Mouse (Mus musculus) G1E (cell line): Measurements from ENCODE around the gene Cnot2. TPM values are rescaled to one million over a fixed set of nuclear protein-coding genes. Genes with fewer than 3 reads are reported as not detected.

ENCODE experiments used
- ATAC-seq: 2 replicates; pipeline ENCODE4 v1.8.0; 2016; ENCODE audit warnings: mild to moderate bottlenecking; ENCODE audit not compliant: insufficient number of reproducible peaks, poor library complexity, low FRiP score, severe bottlenecking; ENCODE audit errors: extremely low read depth
- DNase-seq: peaks from one replicate; pipeline ENCODE4 v3.0.0; 2012; ENCODE audit warnings: low spot score
- H3K27me3 ChIP-seq: 2 replicates; pipeline ENCODE4 v1.6.1; 2012; ENCODE audit warnings: mild to moderate bottlenecking, low read length, inconsistent platforms; ENCODE audit not compliant: insufficient read depth
- H3K36me3 ChIP-seq: replicated peaks from 2 replicates; pipeline ENCODE3; 2012; ENCODE audit warnings: mild to moderate bottlenecking, inconsistent platforms
- H3K4me1 ChIP-seq: 2 replicates; pipeline ENCODE4 v1.6.1; 2012; ENCODE audit warnings: low read depth, low read length, inconsistent platforms, mixed read lengths; ENCODE audit not compliant: insufficient read depth
- H3K4me3 ChIP-seq: 2 replicates; pipeline ENCODE4 v1.5.1; 2012; ENCODE audit warnings: low read depth, mild to moderate bottlenecking, inconsistent platforms, low read length, moderate library complexity, mixed read lengths
- H3K9me3 ChIP-seq: replicated peaks from 2 replicates; pipeline ENCODE4 v1.6.1; 2012; ENCODE audit warnings: inconsistent platforms
- CTCF ChIP-seq: IDR thresholded peaks from 2 replicates; pipeline ENCODE4 v1.5.1; 2012; ENCODE audit warnings: low read depth, low read length, inconsistent platforms, mixed read lengths
- GATA1 ChIP-seq: IDR thresholded peaks from 2 replicates; pipeline ENCODE4 v1.6.1; 2012; ENCODE audit warnings: borderline replicate concordance, low read length, inconsistent platforms, mixed read lengths
- GATA2 ChIP-seq: IDR thresholded peaks from 2 replicates; pipeline ENCODE4 v1.6.1; 2012; ENCODE audit warnings: low read depth, low read length, inconsistent platforms, borderline replicate concordance
- POLR2AphosphoS5 ChIP-seq: IDR thresholded peaks from 2 replicates; pipeline ENCODE4 v1.6.1; 2012; ENCODE audit warnings: low read depth, low read length, inconsistent platforms; ENCODE audit not compliant: insufficient replicate concordance
- TAL1 ChIP-seq: conservative IDR thresholded peaks from 2 replicates; pipeline ENCODE4 v1.6.1; 2012; ENCODE audit warnings: low read depth, low read length, inconsistent platforms, mixed read lengths
- polyA plus RNA-seq: library from polyadenylated mRNA; stranded (reverse); fragments of >175 nt; gene quantifications from 2 replicates; pipeline ENCODE4 v1.2.3, GENCODE M21; 2012
- total RNA-seq, 2 experiments: library from RNA; stranded (forward) in 1 of 2; stranded (reverse) in 1 of 2; fragments of 200-1000 nt in 1 of 2; fragments of >200 nt in 1 of 2; fragmentation: Nextera tagmentation in 1 of 2; gene quantifications; 2 replicates each; pipeline ENCODE4 v1.2.3; 2014 to 2017

Gene Cnot2
- total and polyA plus RNA-seq, 3 experiments: 6.7 to 178 (median 136) TPM

- Histone ChIP-seq H3K4me1 (no peaks in the 10 kb centered on the region), H3K9me3 (peaks cover 62% of the 10 kb centered on the region), H3K36me3 (no peaks in the 10 kb centered on the region), H3K27me3 (no peaks in the 10 kb centered on the region), H3K4me3 (no peak overlapping the region)
- TF ChIP-seq POLR2AphosphoS5: no peak
- TF ChIP-seq GATA1: no peak
- TF ChIP-seq TAL1: no peak
- TF ChIP-seq GATA2: no peak
- no peak for TF ChIP-seq CTCF
- DNase-seq (no peak), ATAC-seq (no peak)
Measured at GRCm38 (mm10) chr10:116444826-116445225, 136.5 kb downstream of the Cnot2 start.

DNA sequence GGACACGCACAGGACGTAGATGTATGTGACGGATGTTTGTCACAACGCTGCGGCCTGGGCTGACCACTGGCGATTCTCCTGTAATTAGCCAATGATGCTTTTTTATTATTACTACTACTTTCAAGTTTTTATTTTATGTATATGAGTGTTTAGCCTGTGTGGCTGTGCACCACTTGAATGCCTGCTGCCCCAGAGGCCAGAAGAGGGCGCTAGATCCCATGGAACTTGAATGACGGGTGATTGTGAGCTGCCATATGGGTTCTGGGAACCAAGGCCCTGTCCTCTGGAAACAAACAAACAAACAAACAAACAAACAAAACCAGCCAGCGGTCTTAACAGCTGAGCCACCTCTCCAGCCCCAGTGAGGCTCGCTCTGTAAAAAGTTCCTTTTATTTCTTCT is 136.9 kb downstream of the Cnot2 start:
- H3K4me3 ChIP-seq: no peak overlapping the region
- no peaks in the 10 kb centered on the region for H3K4me1 ChIP-seq
- no peaks in the 10 kb centered on the region for H3K27me3 ChIP-seq
- H3K36me3 ChIP-seq: no peaks in the 10 kb centered on the region
- DNase-seq: no peak
- TF ChIP-seq POLR2AphosphoS5: no peak
- TF ChIP-seq TAL1: no peak
- no peak for TF ChIP-seq GATA1
- no peak for TF ChIP-seq GATA2
- TF ChIP-seq CTCF: no peak
- no peak for ATAC-seq
- H3K9me3 ChIP-seq: peaks cover 64% of the 10 kb centered on the region

- TF ChIP-seq GATA2 (no peak), GATA1 (no peak), TAL1 (no peak), CTCF (no peak), POLR2AphosphoS5 (no peak)
- Histone ChIP-seq H3K27me3 (no peaks in the 10 kb centered on the region), H3K4me3 (no peak overlapping the region), H3K4me1 (no peaks in the 10 kb centered on the region), H3K36me3 (no peaks in the 10 kb centered on the region), H3K9me3 (peaks cover 70% of the 10 kb centered on the region)
- no peak for DNase-seq
- no peak for ATAC-seq
Measured at GRCm38 (mm10) chr10:116440946-116441345, 140.4 kb downstream of the Cnot2 start.

- Histone ChIP-seq H3K27me3 (no peaks in the 10 kb centered on the region), H3K9me3 (peaks cover 71% of the 10 kb centered on the region), H3K36me3 (no peaks in the 10 kb centered on the region), H3K4me3 (no peak overlapping the region), H3K4me1 (no peaks in the 10 kb centered on the region)
- ATAC-seq (no peak), DNase-seq (no peak)
- no peak for TF ChIP-seq TAL1
- TF ChIP-seq CTCF: no peak
- TF ChIP-seq GATA2: no peak
- no peak for TF ChIP-seq POLR2AphosphoS5
- TF ChIP-seq GATA1: no peak
Measured at GRCm38 (mm10) chr10:116440088-116440487, 141.2 kb downstream of the Cnot2 start.

GRCm38 (mm10) chr10:116435455-116435854 is 145.9 kb downstream of the Cnot2 start:
- no peaks in the 10 kb centered on the region for H3K27me3 ChIP-seq
- peaks cover 52% of the 10 kb centered on the region for H3K9me3 ChIP-seq
- TF ChIP-seq GATA2: no peak
- no peak for TF ChIP-seq CTCF
- no peak for TF ChIP-seq GATA1
- TF ChIP-seq TAL1: no peak
- no peak for TF ChIP-seq POLR2AphosphoS5

More at GRCm38 (mm10) chr10:116435455-116435854, 145.9 kb downstream of the Cnot2 start:
- DNase-seq (no peak), ATAC-seq (no peak)
- no peaks in the 10 kb centered on the region for H3K36me3 ChIP-seq
- no peaks in the 10 kb centered on the region for H3K4me1 ChIP-seq
- H3K4me3 ChIP-seq: no peak overlapping the region

Other genes with a start within 250 kb of the Cnot2 start
- not detected in 2 replicates for gene Kcnmb4, start 107.6 kb downstream of the Cnot2 start, total RNA-seq (2014; fragmentation: Nextera tagmentation)
- gene Kcnmb4, start 107.6 kb downstream of the Cnot2 start, total RNA-seq (2017): 0.44 TPM in 1 of 2 replicates, not detected in the other
- gene Kcnmb4, start 107.6 kb downstream of the Cnot2 start, polyA plus RNA-seq: 0.15 TPM in 1 of 2 replicates, not detected in the other